Comparison of ENCODE assay signal across 8 mouse cellular contexts in genomic region chr12:80436336-80436976, GRCm38 (mm10). TPM values are rescaled to one million over a fixed set of nuclear protein-coding genes. Genes with fewer than 3 reads are reported as not detected.
A peak's percentile ranks its signal among the peaks of the same experiment; 100 is the strongest.
DNase-seq lines count a peak whose midpoint lies in the region; ATAC-seq and TF ChIP-seq lines count a peak whose summit lies in the region.

TSS of gene Dcaf5 (minus strand) at chr12:80436601.

- peak within 1 kb of the TSS; percentile 86 for H3K4me3 ChIP-seq in G1E (ENCODE audit: low read depth, low read length)
- H3K4me3 ChIP-seq in cerebellum, adult 2 months (replicated peaks; ENCODE audit: insufficient read depth, low read depth, low read length), result peak within 1 kb of the TSS; percentile 98
- H3K4me3 ChIP-seq in forebrain, postnatal 0 days (ENCODE audit: low read depth, low read length), result peak within 1 kb of the TSS; percentile 94
- peak within 1 kb of the TSS; percentile 90 for H3K4me3 ChIP-seq in layer of hippocampus, adult 2 months
- peak within 1 kb of the TSS; percentile 86 for H3K4me3 ChIP-seq in lung, adult 2 months (replicated peaks; ENCODE audit: extremely low read depth, low read depth, low read length)

- WGBS in cerebellum, adult 2 months, result under 1% methylated on average over 57 of the region's 79 CpGs
- 2% methylated on average over 60 of the region's 79 CpGs for WGBS in forebrain, postnatal 0 days
- under 1% methylated on average over 76 of the region's 79 CpGs for WGBS in lung, adult 2 months

- H3K4me1 ChIP-seq in G1E (ENCODE audit: insufficient read depth, low read depth, low read length), result peaks cover 27% of the 10 kb centered on the region
- no peaks in the 10 kb centered on the region for H3K4me1 ChIP-seq in cerebellum, adult 2 months (ENCODE audit: control insufficient read depth, insufficient read depth, low read length)
- peaks cover 3% of the 10 kb centered on the region; the same call in 1 of the 2 replicates for H3K4me1 ChIP-seq in forebrain, postnatal 0 days (ENCODE audit: insufficient read depth)
- H3K4me1 ChIP-seq in lung, adult 2 months (ENCODE audit: control insufficient read depth, insufficient read depth, low read length), result peaks cover 4% of the 10 kb centered on the region

- ATAC-seq in G1E (ENCODE audit: extremely low read depth, insufficient number of reproducible peaks, low FRiP score, poor library complexity, severe bottlenecking), result peak; percentile 47
- peak; percentile 80 for ATAC-seq in forebrain, postnatal 0 days
- ATAC-seq in neutrophil, adult 5-6 weeks (ENCODE audit: extremely low read depth, insufficient number of reproducible peaks, low FRiP score, poor library complexity, severe bottlenecking), result peak; percentile 82

- peak; percentile 53 for TF ChIP-seq POLR2A in cerebellum, adult 2 months (IDR thresholded peaks at IDR 0.05; ENCODE audit: borderline replicate concordance, insufficient read depth, low read length)
- peak; percentile 77; the same call in 1 of the 2 replicates for TF ChIP-seq POLR2A in lung, adult 2 months (IDR thresholded peaks at IDR 0.05; ENCODE audit: borderline replicate concordance, extremely low read depth, low read depth, low read length)

- peak within 1 kb of the TSS; percentile 82 for H3K9ac ChIP-seq in forebrain, postnatal 0 days

- peak; percentile 95 for DNase-seq in G1E (ENCODE audit: low spot score)
- DNase-seq in cerebellum, adult 2 months, result peak; percentile 80 to 83
- DNase-seq in forebrain, postnatal 0 days, result peak; percentile 77
- peak; percentile 75 to 84 for DNase-seq in heart, postnatal 36 days
- DNase-seq in layer of hippocampus, adult 2 months (ENCODE audit: low spot score in 2 of 2), result peak; percentile 79
- peak; percentile 75 for DNase-seq in lung, adult 2 months
- peak; percentile 77 for DNase-seq in testis, postnatal 14 days (ENCODE audit: low spot score)

- H3K4me2 ChIP-seq in forebrain, postnatal 0 days (ENCODE audit: low read depth), result peak within 1 kb of the TSS; percentile 75

- no peak for TF ChIP-seq CTCF in G1E (IDR thresholded peaks at IDR 0.05; ENCODE audit: low read depth, low read length)
- no peak for TF ChIP-seq CTCF in cerebellum, adult 2 months (IDR thresholded peaks at IDR 0.05; ENCODE audit: borderline replicate concordance, insufficient read depth, low read depth, low read length)
- TF ChIP-seq CTCF in forebrain, postnatal 0 days (IDR thresholded peaks at IDR 0.05; ENCODE audit: low read depth), result no peak
- TF ChIP-seq CTCF in layer of hippocampus, adult 2 months (conservative IDR thresholded peaks at IDR 0.05), result no peak
- no peak for TF ChIP-seq CTCF in lung, adult 2 months (IDR thresholded peaks at IDR 0.05; ENCODE audit: insufficient read depth, low read length)

- H3K27me3 ChIP-seq in G1E (ENCODE audit: insufficient read depth, low read length), result peaks cover 3% of the 10 kb centered on the region
- H3K27me3 ChIP-seq in cerebellum, adult 2 months (ENCODE audit: control insufficient read depth, insufficient read depth, low read length), result no peaks in the 10 kb centered on the region
- H3K27me3 ChIP-seq in forebrain, postnatal 0 days (ENCODE audit: insufficient read depth, low read length), result no peaks in the 10 kb centered on the region

- H3K9me3 ChIP-seq in G1E (replicated peaks), result no peaks in the 10 kb centered on the region
- H3K9me3 ChIP-seq in forebrain, postnatal 0 days (ENCODE audit: low read length), result no peaks in the 10 kb centered on the region

- H3K27ac ChIP-seq in cerebellum, adult 2 months (ENCODE audit: insufficient read depth, low read length), result peak within 1 kb of the TSS; percentile 74
- H3K27ac ChIP-seq in forebrain, postnatal 0 days (ENCODE audit: low read depth, low read length), result peak within 1 kb of the TSS; percentile 94
- peak within 1 kb of the TSS; percentile 97 for H3K27ac ChIP-seq in layer of hippocampus, adult 2 months

- intact Hi-C loops in heart, postnatal 36 days (cut with DNase I), result loop anchor here (2.0 kb wide), 1 partner anchor 26 kb away; the partner anchor contains the start of gene Exd2

- peaks cover 20% of the 10 kb centered on the region for H3K36me3 ChIP-seq in G1E (replicated peaks)
- no peaks in the 10 kb centered on the region for H3K36me3 ChIP-seq in forebrain, postnatal 0 days (ENCODE audit: insufficient read depth)

RNA-seq across cellular contexts. Expression of gene Dcaf5, which starts in this region (rescaled TPM):
- total RNA-seq in G1E (2014; fragmentation: Nextera tagmentation) (36.6 and 47.2 TPM in 2 replicates), G1E (2017) (26.6 and 26.7 TPM in 2 replicates)
- polyA plus RNA-seq in G1E (2012), result 25.0 and 25.6 TPM in 2 replicates
- polyA plus RNA-seq in cerebellum, adult 2 months (2012; rRNA removed), result 36.5 and 36.9 TPM in 2 replicates
- total RNA-seq in forebrain, postnatal 0 days (2014; rRNA removed), result 55.3 and 59.6 TPM in 2 replicates
- 14.3 and 16.8 TPM in 2 replicates for polyA plus RNA-seq in forebrain, postnatal 0 days (2015; fragmentation: Nextera tagmentation; extraction: Ambion mirVana)
- 10 to 100 TPM; 38.4 TPM for total RNA-seq in heart, postnatal 36 days (2021)
- total RNA-seq in layer of hippocampus, adult 2 months (2021), result 10 to 100 TPM; 74.7 to 75.4 TPM
- polyA plus RNA-seq in lung, adult 2 months (2012; rRNA removed), result 18.6 and 19.9 TPM in 2 replicates
- total RNA-seq in neutrophil, adult 5-6 weeks (2017), result 41.5 and 45.7 TPM in 2 replicates

Comparison
In these comparisons a context has a peak if more than half of its experiments do, and no peak if none do; other contexts are left out.
1. Peak in every context shown above with its lines: DNase-seq, ATAC-seq, H3K4me3 ChIP-seq and H3K27ac ChIP-seq.